Mouse (Mus musculus): ENCODE measurements around the gene Sept9. TPM values are rescaled to one million over a fixed set of nuclear protein-coding genes. Genes with fewer than 3 reads are reported as not detected.

Sept9 gene
- polyA plus RNA-seq, 1 experiment = 13.3 TPM

DNA sequence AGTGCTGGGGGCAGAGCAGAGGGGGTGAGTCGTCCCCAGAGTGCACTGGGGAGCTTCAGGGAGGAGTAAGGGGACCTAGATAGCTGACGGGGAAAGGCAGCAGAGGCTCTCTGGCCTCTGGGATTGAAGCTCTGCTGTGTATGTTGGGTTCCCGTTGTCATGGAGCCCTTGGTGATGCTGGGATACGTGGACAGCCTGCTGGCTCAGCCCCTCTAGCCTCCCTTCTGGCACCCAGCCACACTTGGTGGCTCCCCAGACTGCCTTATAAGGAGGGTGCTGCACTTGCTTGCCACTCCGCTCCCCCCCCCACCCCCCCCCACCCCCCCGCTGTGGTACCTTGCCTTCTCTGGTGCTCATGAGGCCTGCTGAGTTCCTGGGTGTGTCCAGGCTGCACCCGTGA is 95.8 kb downstream of the Sept9 start:
- WGBS = 50% methylated on average over 7 of the region's 7 CpGs
- H3K4me1 ChIP-seq (ENCODE audit: control insufficient read depth, insufficient read depth, low read length) = no peaks in the 10 kb centered on the region

DNA sequence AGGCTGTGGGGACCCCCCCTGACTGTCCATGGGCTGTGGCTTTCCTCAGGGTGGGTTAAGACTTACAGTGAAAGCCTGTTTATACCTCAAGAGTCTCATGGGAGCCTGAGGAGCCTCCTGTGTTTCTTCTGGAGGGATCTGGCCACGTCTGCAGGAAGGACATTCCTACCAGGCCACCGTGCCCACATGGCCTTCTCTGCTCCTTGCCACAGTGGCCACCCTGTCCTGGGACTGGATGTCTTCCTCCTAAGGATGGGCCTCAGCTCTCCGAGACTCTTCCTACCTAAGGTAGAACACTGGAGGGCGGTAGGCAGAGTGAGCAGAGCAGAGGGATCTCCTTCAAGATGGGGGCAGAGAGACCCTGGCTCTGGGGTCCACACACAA is 96.6 kb downstream of the Sept9 start:
- WGBS = 56% methylated on average over 4 of the region's 4 CpGs
- H3K4me1 ChIP-seq (ENCODE audit: control insufficient read depth, insufficient read depth, low read length) = no peaks in the 10 kb centered on the region
- no peak overlapping the region for H3K27ac ChIP-seq (ENCODE audit: insufficient read depth, low read length)
- no peak for DNase-seq
- H3K4me3 ChIP-seq (replicated peaks; ENCODE audit: insufficient read depth, low read depth, low read length) = no peak overlapping the region
- no peaks in the 10 kb centered on the region for H3K27me3 ChIP-seq (ENCODE audit: control insufficient read depth, insufficient read depth, low read length)
- TF ChIP-seq CTCF (IDR thresholded peaks at IDR 0.05; ENCODE audit: borderline replicate concordance, insufficient read depth, low read depth, low read length) (no peak), POLR2A (IDR thresholded peaks at IDR 0.05; ENCODE audit: borderline replicate concordance, insufficient read depth, low read length) (no peak)

More for the DNA sequence above, 95.8 kb downstream of the Sept9 start:
- no peak overlapping the region for H3K27ac ChIP-seq (ENCODE audit: insufficient read depth, low read length)
- H3K4me3 ChIP-seq (replicated peaks; ENCODE audit: insufficient read depth, low read depth, low read length) = no peak overlapping the region
- DNase-seq = no peak
- TF ChIP-seq POLR2A (IDR thresholded peaks at IDR 0.05; ENCODE audit: borderline replicate concordance, insufficient read depth, low read length) (no peak), CTCF (IDR thresholded peaks at IDR 0.05; ENCODE audit: borderline replicate concordance, insufficient read depth, low read depth, low read length) (no peak)
- H3K27me3 ChIP-seq (ENCODE audit: control insufficient read depth, insufficient read depth, low read length) = no peaks in the 10 kb centered on the region

- H3K4me3 ChIP-seq (replicated peaks; ENCODE audit: insufficient read depth, low read depth, low read length) = no peak overlapping the region
- no peaks in the 10 kb centered on the region for H3K4me1 ChIP-seq (ENCODE audit: control insufficient read depth, insufficient read depth, low read length)
- H3K27ac ChIP-seq (ENCODE audit: insufficient read depth, low read length) = no peak overlapping the region
- TF ChIP-seq POLR2A (IDR thresholded peaks at IDR 0.05; ENCODE audit: borderline replicate concordance, insufficient read depth, low read length) = no peak
- WGBS = 39% methylated on average over 14 of the region's 14 CpGs
- H3K27me3 ChIP-seq (ENCODE audit: control insufficient read depth, insufficient read depth, low read length) = no peaks in the 10 kb centered on the region
- DNase-seq = no peak
These were observed 97.2 kb downstream of the Sept9 start for GRCm38 (mm10) chr11:117296500-117297189.

GRCm38 (mm10) chr11:117297190-117297829 is 97.8 kb downstream of the Sept9 start:
- Histone ChIP-seq H3K27ac (ENCODE audit: insufficient read depth, low read length) (no peak overlapping the region), H3K4me3 (replicated peaks; ENCODE audit: insufficient read depth, low read depth, low read length) (no peak overlapping the region), H3K27me3 (ENCODE audit: control insufficient read depth, insufficient read depth, low read length) (no peaks in the 10 kb centered on the region), H3K4me1 (ENCODE audit: control insufficient read depth, insufficient read depth, low read length) (no peaks in the 10 kb centered on the region)
- TF ChIP-seq CTCF (IDR thresholded peaks at IDR 0.05; ENCODE audit: borderline replicate concordance, insufficient read depth, low read depth, low read length) = no peak
- TF ChIP-seq POLR2A (IDR thresholded peaks at IDR 0.05; ENCODE audit: borderline replicate concordance, insufficient read depth, low read length) = no peak
- WGBS = 85% methylated on average over 3 of the region's 3 CpGs
- DNase-seq = no peak

DNA sequence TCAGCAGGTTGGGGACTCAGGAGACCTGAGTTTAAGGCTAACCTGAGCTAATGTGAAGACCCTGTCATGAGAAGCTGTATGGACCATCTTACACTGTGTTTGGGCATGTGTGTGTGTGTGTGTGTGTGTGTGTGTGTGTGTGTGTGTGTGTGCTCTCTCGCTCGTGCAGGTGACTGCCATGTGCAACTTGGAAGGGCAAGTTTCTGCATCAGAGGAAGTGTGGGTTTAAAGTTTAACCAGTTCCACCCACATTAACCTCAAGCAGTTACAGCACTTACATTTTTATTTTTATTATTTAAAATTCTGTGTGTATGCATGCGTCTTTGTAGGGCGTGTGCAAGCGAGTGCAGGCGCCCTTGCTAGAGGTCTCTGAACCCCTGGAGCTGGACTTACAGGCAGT is 100.3 kb downstream of the Sept9 start:
- WGBS = 96% methylated on average over 6 of the region's 6 CpGs
- H3K4me1 ChIP-seq (ENCODE audit: control insufficient read depth, insufficient read depth, low read length) = peaks cover 1% of the 10 kb centered on the region; the same call in 1 of the 2 replicates
- no peak overlapping the region for H3K4me3 ChIP-seq (replicated peaks; ENCODE audit: insufficient read depth, low read depth, low read length)
- no peaks in the 10 kb centered on the region for H3K27me3 ChIP-seq (ENCODE audit: control insufficient read depth, insufficient read depth, low read length)
- TF ChIP-seq POLR2A (IDR thresholded peaks at IDR 0.05; ENCODE audit: borderline replicate concordance, insufficient read depth, low read length) = no peak
- TF ChIP-seq CTCF (IDR thresholded peaks at IDR 0.05; ENCODE audit: borderline replicate concordance, insufficient read depth, low read depth, low read length) = no peak
- DNase-seq = no peak
- H3K27ac ChIP-seq (ENCODE audit: insufficient read depth, low read length) = no peak overlapping the region

GRCm38 (mm10) chr11:117300809-117301208 is 101.3 kb downstream of the Sept9 start:
- TF ChIP-seq POLR2A (IDR thresholded peaks at IDR 0.05; ENCODE audit: borderline replicate concordance, insufficient read depth, low read length) (no peak), CTCF (IDR thresholded peaks at IDR 0.05; ENCODE audit: borderline replicate concordance, insufficient read depth, low read depth, low read length) (peak; percentile 40)
- Histone ChIP-seq H3K4me3 (replicated peaks; ENCODE audit: insufficient read depth, low read depth, low read length) (no peak overlapping the region), H3K27ac (ENCODE audit: insufficient read depth, low read length) (no peak overlapping the region), H3K4me1 (ENCODE audit: control insufficient read depth, insufficient read depth, low read length) (peaks cover 9% of the 10 kb centered on the region), H3K27me3 (ENCODE audit: control insufficient read depth, insufficient read depth, low read length) (no peaks in the 10 kb centered on the region)
- 86% methylated on average over 4 of the region's 4 CpGs for WGBS
- no peak for DNase-seq

DNA sequence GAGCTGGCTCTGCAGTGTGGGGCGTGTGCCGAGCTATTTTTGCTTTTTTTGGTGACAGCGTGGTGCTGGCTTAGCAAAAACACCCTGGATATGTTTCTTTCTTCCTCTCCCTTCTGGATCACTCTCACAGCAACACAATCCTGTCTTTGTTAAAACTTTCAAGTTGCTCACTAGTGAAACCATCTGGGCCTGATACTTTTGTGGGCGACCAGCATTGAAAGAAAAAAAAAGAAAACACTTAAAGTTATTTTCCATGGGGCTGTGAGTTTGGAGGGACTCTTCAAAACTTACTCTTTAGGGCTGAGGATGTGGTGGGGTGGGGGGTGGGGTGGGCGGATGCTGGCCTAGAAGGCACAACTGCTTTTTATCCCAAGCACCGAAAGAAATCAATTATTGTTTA is 102.3 kb downstream of the Sept9 start:
- no peaks in the 10 kb centered on the region for H3K27me3 ChIP-seq (ENCODE audit: control insufficient read depth, insufficient read depth, low read length)
- H3K4me3 ChIP-seq (replicated peaks; ENCODE audit: insufficient read depth, low read depth, low read length) = no peak overlapping the region
- no peak for TF ChIP-seq POLR2A (IDR thresholded peaks at IDR 0.05; ENCODE audit: borderline replicate concordance, insufficient read depth, low read length)
- TF ChIP-seq CTCF (IDR thresholded peaks at IDR 0.05; ENCODE audit: borderline replicate concordance, insufficient read depth, low read depth, low read length) = no peak
- H3K27ac ChIP-seq (ENCODE audit: insufficient read depth, low read length) = no peak overlapping the region
- 76% methylated on average over 6 of the region's 6 CpGs for WGBS
- H3K4me1 ChIP-seq (ENCODE audit: control insufficient read depth, insufficient read depth, low read length) = peaks cover 18% of the 10 kb centered on the region
- DNase-seq = no peak

- Histone ChIP-seq H3K27me3 (ENCODE audit: control insufficient read depth, insufficient read depth, low read length) (no peaks in the 10 kb centered on the region), H3K4me1 (ENCODE audit: control insufficient read depth, insufficient read depth, low read length) (peaks cover 22% of the 10 kb centered on the region), H3K4me3 (replicated peaks; ENCODE audit: insufficient read depth, low read depth, low read length) (no peak overlapping the region), H3K27ac (ENCODE audit: insufficient read depth, low read length) (no peak overlapping the region)
- TF ChIP-seq CTCF (IDR thresholded peaks at IDR 0.05; ENCODE audit: borderline replicate concordance, insufficient read depth, low read depth, low read length) (no peak), POLR2A (IDR thresholded peaks at IDR 0.05; ENCODE audit: borderline replicate concordance, insufficient read depth, low read length) (no peak)
- DNase-seq = no peak
- 90% methylated on average over 5 of the region's 5 CpGs for WGBS
These were observed 102.9 kb downstream of the Sept9 start for GRCm38 (mm10) chr11:117302371-117302770.

Data from cerebellum, adult 2 months (tissue).